Mouse (Mus musculus): ENCODE results near the gene Dpy19l3. TPM values are rescaled to one million over a fixed set of nuclear protein-coding genes. Genes with fewer than 3 reads are reported as not detected.

Dpy19l3 gene
- polyA plus RNA-seq (2012; rRNA removed) (1.3 and 2.1 TPM in 2 replicates), polyA plus RNA-seq (2014; fragmentation: Nextera tagmentation; extraction: Ambion mirVana) (6.4 and 7.3 TPM in 2 replicates)

DNA sequence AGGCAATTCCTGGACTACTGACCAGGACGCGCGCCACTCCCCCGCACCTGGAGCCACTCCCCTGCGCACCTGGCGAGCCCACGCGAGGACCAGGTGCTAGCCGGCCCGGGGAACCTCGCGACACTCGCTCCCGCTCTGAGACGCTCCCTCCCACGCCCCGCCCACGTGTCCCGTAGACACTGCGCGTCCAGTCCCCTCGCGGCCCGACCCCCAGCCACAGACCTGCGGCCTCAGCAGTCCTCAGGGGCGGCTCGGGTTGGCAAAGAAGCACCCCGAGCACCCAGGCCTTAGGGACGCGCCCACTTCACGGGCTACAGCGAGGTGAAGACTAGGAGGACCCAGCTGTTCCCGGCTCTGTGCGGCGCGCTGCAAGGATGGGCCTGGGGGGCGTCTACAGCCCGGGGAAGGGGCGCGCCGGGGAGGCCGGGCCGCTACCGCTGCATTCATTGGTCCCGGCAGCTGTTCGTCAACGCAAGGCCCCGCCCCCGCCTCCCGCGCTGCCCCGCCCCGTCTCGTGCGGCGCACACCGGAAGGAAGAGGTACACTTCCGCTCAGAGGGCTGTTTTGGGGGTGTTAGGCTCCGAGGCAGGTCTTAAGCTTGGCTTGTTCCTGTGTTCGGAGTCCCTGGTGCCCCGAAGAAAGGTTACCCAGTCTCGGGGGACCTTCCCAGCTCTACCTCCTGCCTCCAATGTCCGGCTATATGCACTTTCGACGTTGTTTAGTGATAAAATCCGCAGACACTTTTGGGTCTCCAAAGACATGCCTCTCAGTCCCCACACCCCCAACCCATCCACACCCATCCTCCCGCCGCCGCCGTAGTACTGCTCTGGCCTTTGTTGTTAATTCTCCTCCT, at the start of gene Dpy19l3:
TSS of gene Dpy19l3 (minus strand) at position 422 of the 853 bp plus-strand sequence.
- under 1% methylated on average over 64 of the region's 70 CpGs for WGBS (ENCODE audit: insufficient replicate concordance)
- Histone ChIP-seq H3K4me2 (ENCODE audit: low read depth) (peak within 1 kb of the TSS; percentile 88), H3K36me3 (replicated peaks; ENCODE audit: control insufficient read depth, insufficient read depth, low read depth) (no peaks in the 10 kb centered on the region), H3K9ac (replicated peaks) (peak within 1 kb of the TSS; percentile 47), H3K27me3 (ENCODE audit: control insufficient read depth, insufficient read depth, low read length) (no peaks in the 10 kb centered on the region), H3K4me1 (replicated peaks; ENCODE audit: control insufficient read depth in 2 of 2, insufficient read depth in 2 of 2, low read length in 1 of 2) (peaks cover 3 to 9% of the 10 kb centered on the region in 2 experiments; a peak in 3 of 4 replicates), H3K27ac (no peak within 1 kb of the TSS), H3K9me3 (ENCODE audit: control insufficient read depth, low read length) (no peaks in the 10 kb centered on the region), H3K4me3 (ENCODE audit: insufficient read depth in 1 of 2, low read depth in 2 of 2, low read length in 2 of 2) (peak within 1 kb of the TSS; percentile 67 to 68)
- TF ChIP-seq CTCF (IDR thresholded peaks at IDR 0.05; ENCODE audit: low read depth), result no peak
- TF ChIP-seq EP300 (IDR thresholded peaks at IDR 0.05; ENCODE audit: low read depth), result 0 out of 2 replicates have a peak, but pooled peaks have one; percentile 13
- peak; percentile 51 to 53 (median 51) for DNase-seq (ENCODE audit: low read depth in 3 of 3, low spot score in 3 of 3)
- peak; percentile 93 for ATAC-seq (ENCODE audit: insufficient read depth)

DNA sequence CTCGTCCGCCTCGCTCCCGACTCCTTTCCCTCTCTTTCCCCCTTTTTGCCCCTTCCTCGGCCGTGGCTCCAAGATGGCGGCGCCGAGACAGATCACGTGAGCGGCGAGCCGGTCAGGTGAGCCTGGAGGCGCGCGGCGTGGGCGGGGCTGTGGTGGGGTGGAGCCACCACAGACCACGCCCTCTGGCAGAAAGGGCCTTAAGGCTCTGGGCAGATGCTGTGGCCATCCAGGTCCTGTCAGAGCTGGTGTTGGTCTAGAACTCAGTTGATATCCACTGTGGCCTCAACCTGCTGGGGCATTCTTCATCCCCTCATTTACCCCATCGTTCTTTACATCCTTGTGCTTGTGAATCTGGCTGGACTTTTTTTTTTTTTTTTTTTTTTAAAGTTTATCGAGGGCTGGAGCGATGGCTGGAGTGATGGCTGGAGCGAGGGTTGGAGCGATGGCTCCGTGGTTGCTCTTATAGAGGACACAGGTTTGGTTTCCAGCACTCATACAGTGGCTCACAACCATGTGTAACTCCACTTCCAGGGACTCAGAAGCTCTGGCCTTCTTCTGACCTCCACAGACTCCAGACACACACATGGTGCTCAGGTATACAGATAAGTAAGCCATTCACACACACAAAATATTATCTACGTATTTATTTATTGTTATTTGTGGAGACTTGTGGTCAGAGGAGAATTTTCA, 48.8 kb upstream of the Dpy19l3 start, which contains the start of gene Zfp507:
TSS of gene Zfp507 (minus strand) at position 98 of the 690 bp plus-strand sequence.
- TF ChIP-seq EP300 (IDR thresholded peaks at IDR 0.05; ENCODE audit: low read depth) (no peak), CTCF (IDR thresholded peaks at IDR 0.05; ENCODE audit: low read depth) (no peak)
- peak; percentile 93 for ATAC-seq (ENCODE audit: insufficient read depth)

GRCm38 (mm10) chr7:35802201-35802905, 48.1 kb upstream of the Dpy19l3 start:
- Histone ChIP-seq H3K4me2 (ENCODE audit: low read depth) (peak overlapping the region; percentile 98), H3K4me1 (replicated peaks; ENCODE audit: control insufficient read depth in 2 of 2, insufficient read depth in 2 of 2, low read length in 1 of 2) (peaks cover 0 to 6% of the 10 kb centered on the region in 2 experiments; a peak in 2 of 4 replicates), H3K27me3 (ENCODE audit: control insufficient read depth, insufficient read depth, low read length) (no peaks in the 10 kb centered on the region; the same call in 1 of the 2 replicates), H3K9ac (replicated peaks) (peak overlapping the region; percentile 94), H3K36me3 (replicated peaks; ENCODE audit: control insufficient read depth, insufficient read depth, low read depth) (peaks cover 25% of the 10 kb centered on the region), H3K27ac (peak overlapping the region; percentile 63), H3K9me3 (ENCODE audit: control insufficient read depth, low read length) (no peaks in the 10 kb centered on the region), H3K4me3 (ENCODE audit: insufficient read depth in 1 of 2, low read depth in 2 of 2, low read length in 2 of 2) (peak overlapping the region; percentile 91 to 95)
- ATAC-seq (ENCODE audit: insufficient read depth), result peak; percentile 90
- DNase-seq (ENCODE audit: low read depth in 3 of 3, low spot score in 3 of 3), result no peak
- WGBS (ENCODE audit: insufficient replicate concordance), result under 1% methylated on average over 49 of the region's 49 CpGs
- TF ChIP-seq EP300 (IDR thresholded peaks at IDR 0.05; ENCODE audit: low read depth) (no peak), CTCF (IDR thresholded peaks at IDR 0.05; ENCODE audit: low read depth) (no peak)

More for the DNA sequence above, 48.8 kb upstream of the Dpy19l3 start, which contains the start of gene Zfp507:
- Histone ChIP-seq H3K27me3 (ENCODE audit: control insufficient read depth, insufficient read depth, low read length) (no peaks in the 10 kb centered on the region; the same call in 1 of the 2 replicates), H3K9ac (replicated peaks) (peak within 1 kb of the TSS; percentile 94), H3K36me3 (replicated peaks; ENCODE audit: control insufficient read depth, insufficient read depth, low read depth) (peaks cover 23% of the 10 kb centered on the region), H3K4me2 (ENCODE audit: low read depth) (peak within 1 kb of the TSS; percentile 98), H3K27ac (peak within 1 kb of the TSS; percentile 63), H3K4me3 (ENCODE audit: insufficient read depth in 1 of 2, low read depth in 2 of 2, low read length in 2 of 2) (peak within 1 kb of the TSS; percentile 91 to 95), H3K9me3 (ENCODE audit: control insufficient read depth, low read length) (no peaks in the 10 kb centered on the region), H3K4me1 (replicated peaks; ENCODE audit: control insufficient read depth in 2 of 2, insufficient read depth in 2 of 2, low read length in 1 of 2) (peaks cover 0 to 6% of the 10 kb centered on the region in 2 experiments; a peak in 2 of 4 replicates)
- 16% methylated on average over 26 of the region's 26 CpGs for WGBS (ENCODE audit: insufficient replicate concordance)
- DNase-seq (ENCODE audit: low read depth in 3 of 3, low spot score in 3 of 3), result peak; percentile 67 to 72 (median 69)

DNA sequence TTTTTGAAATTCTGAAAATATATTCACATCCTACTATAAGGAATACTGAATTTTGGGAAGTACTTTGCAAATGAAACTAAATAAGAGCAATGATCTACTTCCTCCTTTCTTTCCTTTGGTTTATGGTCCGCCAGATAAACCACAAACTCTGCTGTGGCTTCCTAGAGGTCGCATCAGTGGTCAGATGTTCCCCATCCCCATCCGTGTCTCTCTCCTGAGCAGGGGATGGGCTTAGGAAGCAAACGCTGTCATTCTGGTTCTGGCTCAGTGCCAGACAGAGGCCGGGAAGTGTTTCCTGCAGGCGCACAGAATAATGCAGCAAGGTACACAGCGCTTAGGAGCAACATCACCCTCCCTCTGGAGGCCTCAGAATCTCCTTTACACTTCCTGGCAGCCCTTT, 41.9 kb upstream of the Dpy19l3 start:
- DNase-seq (ENCODE audit: low read depth in 3 of 3, low spot score in 3 of 3), result no peak
- TF ChIP-seq CTCF (IDR thresholded peaks at IDR 0.05; ENCODE audit: low read depth) (no peak), EP300 (IDR thresholded peaks at IDR 0.05; ENCODE audit: low read depth) (no peak)
- 23% methylated on average over 7 of the region's 7 CpGs for WGBS (ENCODE audit: insufficient replicate concordance)
- H3K9me3 ChIP-seq (ENCODE audit: control insufficient read depth, low read length), result no peaks in the 10 kb centered on the region
- H3K4me2 ChIP-seq (ENCODE audit: low read depth), result no peak overlapping the region
- H3K4me3 ChIP-seq (ENCODE audit: insufficient read depth in 1 of 2, low read depth in 2 of 2, low read length in 2 of 2), result no peak overlapping the region
- no peak for ATAC-seq (ENCODE audit: insufficient read depth)
- H3K27ac ChIP-seq, result no peak overlapping the region
- H3K4me1 ChIP-seq (replicated peaks; ENCODE audit: control insufficient read depth in 2 of 2, insufficient read depth in 2 of 2, low read length in 1 of 2), result peaks cover 2 to 16% of the 10 kb centered on the region in 2 experiments; a peak in 2 of 4 replicates
- H3K9ac ChIP-seq (replicated peaks), result no peak overlapping the region
- peaks cover 48% of the 10 kb centered on the region for H3K36me3 ChIP-seq (replicated peaks; ENCODE audit: control insufficient read depth, insufficient read depth, low read depth)
- no peaks in the 10 kb centered on the region for H3K27me3 ChIP-seq (ENCODE audit: control insufficient read depth, insufficient read depth, low read length)

Data from liver, embryonic 14.5 days (tissue).